Mouse (Mus musculus) brain, embryonic 18.5 days (tissue): ENCODE results near the gene Gm7138.
"Not testable (repeated sequence)": the region's sequence is repeated elsewhere in the genome, so short reads cannot be mapped to it uniquely, and the experiment has no call there.

Source experiments
- DNase-seq: peaks from one replicate; pipeline ENCODE4 v3.0.0-alpha.2; 2012; ENCODE audit warnings: low read depth, low spot score

Gene Gm7138

GRCm38 (mm10) chr10:77776844-77777243 is at the start of gene Gm7138:
Gene Gm7138, minus strand, starts transcription at chr10:77776944.
- DNase-seq = not testable (repeated sequence)

GRCm38 (mm10) chr10:77819203-77819602 is 42.5 kb upstream of the Gm7138 start:
- DNase-seq = no peak

GRCm38 (mm10) chr10:77818523-77818922 is 41.8 kb upstream of the Gm7138 start:
- DNase-seq = no peak

GRCm38 (mm10) chr10:77815514-77815913 is 38.8 kb upstream of the Gm7138 start:
- DNase-seq = no peak

- DNase-seq = no peak
Observed at GRCm38 (mm10) chr10:77814382-77814781, 37.6 kb upstream of the Gm7138 start, which contains the start of gene Gm2696. Gene Gm2696, plus strand, starts transcription at chr10:77814682.

- DNase-seq = no peak
Observed at GRCm38 (mm10) chr10:77811743-77812142, 35.0 kb upstream of the Gm7138 start, which contains the start of gene Gm9507. Gene Gm9507, minus strand, starts transcription at chr10:77811843.

GRCm38 (mm10) chr10:77804095-77804494 is 27.4 kb upstream of the Gm7138 start:
- DNase-seq = no peak

- no peak for DNase-seq
Observed at GRCm38 (mm10) chr10:77798921-77799508, 22.3 kb upstream of the Gm7138 start, which contains the start of gene Gm19668. Gene Gm19668, minus strand, starts transcription at chr10:77799133.

GRCm38 (mm10) chr10:77798164-77798920 is 21.6 kb upstream of the Gm7138 start:
- DNase-seq = not testable (repeated sequence)

GRCm38 (mm10) chr10:77797677-77798076 is 20.9 kb upstream of the Gm7138 start:
- DNase-seq = no peak

- no peak for DNase-seq
Observed at GRCm38 (mm10) chr10:77794976-77795375, 18.2 kb upstream of the Gm7138 start, which contains the start of gene Gm9639. Gene Gm9639, minus strand, starts transcription at chr10:77795076.

GRCm38 (mm10) chr10:77788621-77789020 is 11.9 kb upstream of the Gm7138 start:
- no peak for DNase-seq

- not testable (repeated sequence) for DNase-seq
Observed at GRCm38 (mm10) chr10:77787876-77788275, 11.1 kb upstream of the Gm7138 start, which contains the start of gene Gm7137. Gene Gm7137, minus strand, starts transcription at chr10:77788200.

- DNase-seq = not testable (repeated sequence)
Observed at GRCm38 (mm10) chr10:77783396-77783795, 6.7 kb upstream of the Gm7138 start.

- not testable (repeated sequence) for DNase-seq
Observed at GRCm38 (mm10) chr10:77782442-77782841, 5.7 kb upstream of the Gm7138 start, which contains the start of gene Gm3250. Gene Gm3250, minus strand, starts transcription at chr10:77782542.

- DNase-seq = not testable (repeated sequence)
Observed at GRCm38 (mm10) chr10:77772142-77772541, 4.6 kb downstream of the Gm7138 start.

- DNase-seq = not testable (repeated sequence)
Observed at GRCm38 (mm10) chr10:77771225-77771624, 5.5 kb downstream of the Gm7138 start, which contains the start of gene Gm3238. Gene Gm3238, minus strand, starts transcription at chr10:77771325.

GRCm38 (mm10) chr10:77769727-77770126 is 7.0 kb downstream of the Gm7138 start:
- DNase-seq = no peak

GRCm38 (mm10) chr10:77759582-77759981 is 17.2 kb downstream of the Gm7138 start, which contains the start of gene Gm3233:
Gene Gm3233, minus strand, starts transcription at chr10:77759682.
- DNase-seq = not testable (repeated sequence)

- no peak for DNase-seq
Observed at GRCm38 (mm10) chr10:77753448-77753847, 23.3 kb downstream of the Gm7138 start.

GRCm38 (mm10) chr10:77752312-77752711 is 24.4 kb downstream of the Gm7138 start:
- not testable (repeated sequence) for DNase-seq

- DNase-seq = not testable (repeated sequence)
Observed at GRCm38 (mm10) chr10:77751254-77751653, 25.5 kb downstream of the Gm7138 start, which contains the start of gene Gm9736. Gene Gm9736, minus strand, starts transcription at chr10:77751354.
